Mouse (Mus musculus) cerebellum, adult 2 months (tissue): ENCODE data around the gene Tmem95.

Experiments used
- CTCF ChIP-seq: fragments of 200-500 bp; IDR thresholded peaks from 2 replicates; pipeline ENCODE4 v1.5.1; 2011; ENCODE audit warnings: low read depth, mild to moderate bottlenecking, control low read depth, low read length, moderate library complexity, borderline replicate concordance; ENCODE audit not compliant: insufficient read depth
- POLR2A ChIP-seq: fragments of 200-500 bp; IDR thresholded peaks from 2 replicates; pipeline ENCODE4 v1.6.1; 2011; ENCODE audit warnings: low read length, control low read depth, borderline replicate concordance; ENCODE audit not compliant: insufficient read depth

- TF ChIP-seq POLR2A (no peak), CTCF (no peak)
Measured at GRCm38 (mm10) chr11:69881787-69882670, 4.2 kb upstream of the Tmem95 start.
